11 mouse cellular contexts compared by ENCODE assay signal in the genomic region with DNA sequence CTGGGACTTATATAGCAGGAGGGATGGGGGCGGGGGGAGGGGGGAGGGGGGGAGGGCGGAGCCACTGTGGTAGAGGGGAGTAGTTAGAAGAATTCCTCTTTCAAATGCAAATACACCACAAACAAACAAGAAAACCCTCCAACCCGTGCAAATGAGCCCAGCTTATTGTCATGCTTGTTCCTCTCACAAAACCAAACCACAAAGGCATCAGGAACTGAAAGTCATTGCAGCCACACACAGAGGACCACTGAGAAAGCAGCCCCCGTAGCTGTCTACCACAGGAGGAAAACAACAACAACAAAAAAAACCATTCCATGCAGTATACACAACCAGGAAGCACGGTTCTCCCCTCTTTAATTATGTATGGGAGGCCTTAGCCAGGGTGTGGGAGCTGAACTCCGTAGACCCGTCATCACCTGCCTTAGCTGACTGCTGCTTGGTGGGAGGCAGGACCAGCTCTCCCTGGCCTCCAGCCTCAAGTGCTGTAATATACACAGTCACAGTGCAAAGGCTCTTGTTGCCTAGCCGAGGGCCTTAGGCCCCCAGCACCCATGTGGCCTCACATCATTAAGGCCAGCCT. TPM values are rescaled to one million over a fixed set of nuclear protein-coding genes. Genes with fewer than 3 reads are reported as not detected.
DNase-seq lines count a peak whose midpoint lies in the region; ATAC-seq lines count a peak whose summit lies in the region.
"Had no signal": no experiment of that assay in that cellular context is flagged by ENCODE, and none has a peak within 500 bp of the region (broad histone marks: within the 10 kb centered on the region; RNA-seq: fewer than 3 reads in every experiment).

No protein-coding gene starts in this region.

- no peak overlapping the region for H3K4me2 ChIP-seq in forebrain, embryonic 15.5 days (replicated peaks)
- H3K4me2 ChIP-seq in midbrain, embryonic 11.5 days, result no peak overlapping the region
- H3K4me2 ChIP-seq: limb, embryonic 15.5 days had no signal

- peaks cover 6% of the 10 kb centered on the region for H3K36me3 ChIP-seq in forebrain, embryonic 15.5 days
- no peaks in the 10 kb centered on the region for H3K36me3 ChIP-seq in midbrain, embryonic 11.5 days (ENCODE audit: control insufficient read depth, insufficient read depth, low read length)
- no peaks in the 10 kb centered on the region for H3K36me3 ChIP-seq in heart, embryonic 10.5 days
- H3K36me3 ChIP-seq: limb, embryonic 15.5 days had no signal

- peak; percentile 59 for DNase-seq in A20 (ENCODE audit: low read depth, low spot score)
- peak; percentile 82 for DNase-seq in ZHBTc4 (ENCODE audit: low read depth, low spot score)
- peak; percentile 90 for DNase-seq in midbrain, embryonic 11.5 days (ENCODE audit: low spot score, missing footprints)
- no peak for DNase-seq in gastrocnemius, adult 8-10 months (ENCODE audit: low spot score in 2 of 2)
- no peak for DNase-seq in left cerebral cortex, postnatal 14 days (ENCODE audit: low spot score in 2 of 2)
- no peak for DNase-seq in heart, embryonic 10.5 days (ENCODE audit: low spot score)
- no peak for DNase-seq in cerebellum, adult 8-10 months
- DNase-seq: kidney, postnatal 14 days had no signal

- peaks cover 30% of the 10 kb centered on the region for H3K4me1 ChIP-seq in forebrain, embryonic 15.5 days
- peaks cover 31% of the 10 kb centered on the region for H3K4me1 ChIP-seq in midbrain, embryonic 11.5 days (ENCODE audit: control insufficient read depth, insufficient read depth, low read length)
- peaks cover 24% of the 10 kb centered on the region for H3K4me1 ChIP-seq in heart, embryonic 10.5 days
- H3K4me1 ChIP-seq: megakaryocyte, embryonic 14.5 days had no signal

- no peak overlapping the region for H3K4me3 ChIP-seq in forebrain, embryonic 15.5 days
- H3K4me3 ChIP-seq in midbrain, embryonic 11.5 days (ENCODE audit: low read depth, low read length), result no peak overlapping the region
- H3K4me3 ChIP-seq in heart, embryonic 10.5 days, result no peak overlapping the region
- H3K4me3 ChIP-seq: limb, embryonic 15.5 days; megakaryocyte, embryonic 14.5 days had no signal

- H3K27me3 ChIP-seq in forebrain, embryonic 15.5 days, result no peaks in the 10 kb centered on the region
- no peaks in the 10 kb centered on the region for H3K27me3 ChIP-seq in midbrain, embryonic 11.5 days (ENCODE audit: control insufficient read depth, insufficient read depth, low read length)
- H3K27me3 ChIP-seq in heart, embryonic 10.5 days (ENCODE audit: insufficient read depth, poor library complexity, severe bottlenecking), result no peaks in the 10 kb centered on the region
- H3K27me3 ChIP-seq: limb, embryonic 15.5 days; megakaryocyte, embryonic 14.5 days had no signal

- WGBS in forebrain, embryonic 15.5 days, result 9% methylated on average over 6 of the region's 8 CpGs
- 22% methylated on average over 7 of the region's 8 CpGs for WGBS in midbrain, embryonic 11.5 days
- 27% methylated on average over 7 of the region's 8 CpGs for WGBS in heart, embryonic 10.5 days

- H3K9me3 ChIP-seq in forebrain, embryonic 15.5 days, result no peaks in the 10 kb centered on the region
- no peaks in the 10 kb centered on the region for H3K9me3 ChIP-seq in midbrain, embryonic 11.5 days (ENCODE audit: control insufficient read depth, low read length)
- H3K9me3 ChIP-seq in heart, embryonic 10.5 days, result no peaks in the 10 kb centered on the region
- H3K9me3 ChIP-seq: limb, embryonic 15.5 days; megakaryocyte, embryonic 14.5 days had no signal

- H3K27ac ChIP-seq in forebrain, embryonic 15.5 days (replicated peaks), result peak overlapping the region; percentile 67
- peak overlapping the region; percentile 61 for H3K27ac ChIP-seq in midbrain, embryonic 11.5 days (ENCODE audit: low read depth, low read length)
- H3K27ac ChIP-seq in heart, embryonic 10.5 days, result no peak overlapping the region; the same call in 1 of the 2 replicates
- H3K27ac ChIP-seq: limb, embryonic 15.5 days had no signal

- intact Hi-C loops in left cerebral cortex, postnatal 14 days (cut with DNase I), result no loop called here

- peak; percentile 66 for ATAC-seq in forebrain, embryonic 15.5 days (replicated peaks)
- ATAC-seq in midbrain, embryonic 11.5 days (ENCODE audit: low FRiP score), result peak; percentile 71

- H3K9ac ChIP-seq in forebrain, embryonic 15.5 days (replicated peaks), result no peak overlapping the region
- no peak overlapping the region for H3K9ac ChIP-seq in midbrain, embryonic 11.5 days (ENCODE audit: low read length)
- H3K9ac ChIP-seq: limb, embryonic 15.5 days had no signal

RNA-seq across cellular contexts. Expression of a gene that starts 48.0 kb away (rescaled TPM):
- 0.83 and 1.8 TPM in 2 replicates for polyA plus RNA-seq in forebrain, embryonic 15.5 days (2015; fragmentation: Nextera tagmentation; extraction: Ambion mirVana)
- polyA plus RNA-seq in midbrain, embryonic 11.5 days (2014; fragmentation: Nextera tagmentation; extraction: Ambion mirVana), result 2.1 and 3.2 TPM in 2 replicates
- total RNA-seq in gastrocnemius, adult 8-10 months (2022), result 1 to 10 TPM in 1 of 4 experiments, under 1 TPM in 3; 0.82 to 1.0 (median 0.91) TPM
- total RNA-seq in left cerebral cortex, postnatal 14 days (2021), result 1 to 10 TPM; 1.1 to 1.3 TPM
- polyA plus RNA-seq in heart, embryonic 10.5 days (2016; fragmentation: Nextera tagmentation; extraction: Ambion mirVana), result 2.0 and 2.7 TPM in 2 replicates

Comparison
In these comparisons a context has a peak if more than half of its experiments do, and no peak if none do; other contexts are left out.
1. DNase-seq: peak in A20 (single experiment), ZHBTc4 (single experiment) and midbrain, embryonic 11.5 days (single experiment); none in gastrocnemius, adult 8-10 months (0 of 2), left cerebral cortex, postnatal 14 days (0 of 2), heart, embryonic 10.5 days (single experiment) and cerebellum, adult 8-10 months (single experiment).